Mouse (Mus musculus) embryonic fibroblast, embryonic 13.5 days (primary cell): Measurements from ENCODE around the gene Nenf. TPM values are rescaled to one million over a fixed set of nuclear protein-coding genes. Genes with fewer than 3 reads are reported as not detected.

Source experiments
- H3K27ac ChIP-seq: 2 replicates; pipeline ENCODE4 v1.5.1; 2012; ENCODE audit warnings: low read length, control low read depth, inconsistent platforms; ENCODE audit not compliant: insufficient read depth
- H3K4me1 ChIP-seq: 2 replicates; pipeline ENCODE4 v1.6.1; 2011; ENCODE audit warnings: low read length; ENCODE audit not compliant: control insufficient read depth, insufficient read depth
- H3K4me3 ChIP-seq: 2 replicates; pipeline ENCODE4 v1.5.1; 2011; ENCODE audit warnings: mild to moderate bottlenecking, control low read depth, low read length; ENCODE audit not compliant: insufficient read depth
- CTCF ChIP-seq: IDR thresholded peaks from 2 replicates; pipeline ENCODE4 v1.5.1; 2011; ENCODE audit warnings: mild to moderate bottlenecking, control low read depth, low read length, moderate library complexity, borderline replicate concordance; ENCODE audit not compliant: insufficient read depth
- POLR2A ChIP-seq: IDR thresholded peaks from 2 replicates; pipeline ENCODE4 v1.6.1; 2011; ENCODE audit warnings: low read depth, mild to moderate bottlenecking, control low read depth, low read length, moderate library complexity
- polyA plus RNA-seq: library from polyadenylated mRNA; stranded (reverse); fragments of >200 nt; gene quantifications from 2 replicates; pipeline ENCODE4 v1.2.4, GENCODE M21; 2011; ENCODE audit warnings: low read depth; ENCODE audit not compliant: missing spikeins, insufficient read length

The Nenf gene
- polyA plus RNA-seq, 1 experiment = 67.2 TPM

- Histone ChIP-seq H3K4me3 (no peak overlapping the region), H3K27ac (no peak overlapping the region), H3K4me1 (peaks cover 3% of the 10 kb centered on the region; the same call in 1 of the 2 replicates)
- TF ChIP-seq CTCF = no peak
- TF ChIP-seq POLR2A = no peak
Observed at GRCm38 (mm10) chr1:191348996-191349395, 31.0 kb upstream of the Nenf start.

DNA sequence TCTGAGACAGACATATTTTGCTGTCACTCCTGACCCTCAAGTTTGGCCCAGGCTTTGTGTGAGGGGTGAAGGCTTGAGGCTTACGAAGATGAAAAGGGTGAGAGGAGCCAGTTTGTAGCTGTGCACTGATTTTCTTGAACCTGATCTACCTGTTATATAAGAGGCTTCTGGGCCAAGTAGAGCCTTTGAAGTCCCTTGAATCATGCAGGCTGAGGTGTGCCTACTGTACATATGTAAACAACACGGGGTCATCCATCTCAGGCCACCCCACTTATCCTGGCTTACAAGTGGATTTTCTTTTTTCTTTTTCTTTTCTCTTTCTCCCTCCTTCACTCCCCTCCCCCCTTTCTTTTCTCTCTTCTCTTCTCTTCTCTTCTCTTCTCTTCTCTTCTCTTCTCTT, 30.6 kb upstream of the Nenf start:
- H3K4me3 ChIP-seq = no peak overlapping the region
- no peak overlapping the region for H3K27ac ChIP-seq
- H3K4me1 ChIP-seq = 0 out of 2 replicates have a peak, but pooled peaks cover 3% of the 10 kb centered on the region
- TF ChIP-seq POLR2A = no peak
- no peak for TF ChIP-seq CTCF

- Histone ChIP-seq H3K4me3 (no peak overlapping the region), H3K4me1 (no peaks in the 10 kb centered on the region), H3K27ac (no peak overlapping the region)
- no peak for TF ChIP-seq CTCF
- TF ChIP-seq POLR2A = no peak
Observed at GRCm38 (mm10) chr1:191347602-191348001, 29.6 kb upstream of the Nenf start.

DNA sequence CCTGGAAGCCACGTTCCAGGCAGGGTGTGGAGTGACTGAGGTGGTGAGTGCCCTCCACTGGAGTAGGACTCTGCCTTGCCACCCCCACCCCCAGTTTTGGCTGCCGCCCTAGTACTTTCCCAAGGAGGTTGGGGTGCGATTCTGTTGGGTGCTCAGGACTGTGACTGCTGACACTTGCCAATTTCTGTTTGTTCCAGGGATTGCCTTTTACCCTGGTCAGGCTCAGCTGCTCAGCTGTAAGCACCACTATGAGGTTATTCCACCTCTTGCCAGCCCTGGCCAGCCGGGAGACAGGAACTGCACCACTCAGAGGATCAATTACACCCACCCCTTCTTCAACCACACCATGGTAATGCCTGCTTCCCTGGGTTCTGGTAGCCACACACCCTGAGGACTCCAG, 22.5 kb upstream of the Nenf start:
- Histone ChIP-seq H3K4me3 (no peak overlapping the region), H3K4me1 (no peaks in the 10 kb centered on the region), H3K27ac (no peak overlapping the region)
- TF ChIP-seq POLR2A (no peak), CTCF (no peak)

GRCm38 (mm10) chr1:191339876-191340275, 21.9 kb upstream of the Nenf start:
- no peak for TF ChIP-seq CTCF
- no peak for TF ChIP-seq POLR2A
- Histone ChIP-seq H3K4me3 (no peak overlapping the region), H3K4me1 (no peaks in the 10 kb centered on the region)

GRCm38 (mm10) chr1:191334500-191334899, 16.5 kb upstream of the Nenf start:
- no peak overlapping the region for H3K27ac ChIP-seq
- H3K4me3 ChIP-seq = no peak overlapping the region
- no peaks in the 10 kb centered on the region for H3K4me1 ChIP-seq
- no peak for TF ChIP-seq CTCF
- TF ChIP-seq POLR2A = no peak

More at GRCm38 (mm10) chr1:191339876-191340275, 21.9 kb upstream of the Nenf start:
- H3K27ac ChIP-seq = no peak overlapping the region

GRCm38 (mm10) chr1:191330356-191330755, 12.4 kb upstream of the Nenf start:
- TF ChIP-seq CTCF = no peak
- no peak for TF ChIP-seq POLR2A
- Histone ChIP-seq H3K27ac (no peak overlapping the region), H3K4me3 (no peak overlapping the region), H3K4me1 (no peaks in the 10 kb centered on the region)

- Histone ChIP-seq H3K4me3 (no peak overlapping the region), H3K27ac (no peak overlapping the region), H3K4me1 (no peaks in the 10 kb centered on the region)
- TF ChIP-seq CTCF (no peak), POLR2A (no peak)
Observed at GRCm38 (mm10) chr1:191328019-191328441, 10.0 kb upstream of the Nenf start.

- Histone ChIP-seq H3K27ac (no peak overlapping the region), H3K4me3 (no peak overlapping the region), H3K4me1 (no peaks in the 10 kb centered on the region)
- no peak for TF ChIP-seq CTCF
- no peak for TF ChIP-seq POLR2A
Observed at GRCm38 (mm10) chr1:191327258-191327657, 9.3 kb upstream of the Nenf start.

- TF ChIP-seq CTCF (no peak), POLR2A (no peak)
- Histone ChIP-seq H3K27ac (no peak overlapping the region), H3K4me3 (peak overlapping the region; percentile 57), H3K4me1 (no peaks in the 10 kb centered on the region)
Observed at GRCm38 (mm10) chr1:191326233-191326882, 8.4 kb upstream of the Nenf start.

DNA sequence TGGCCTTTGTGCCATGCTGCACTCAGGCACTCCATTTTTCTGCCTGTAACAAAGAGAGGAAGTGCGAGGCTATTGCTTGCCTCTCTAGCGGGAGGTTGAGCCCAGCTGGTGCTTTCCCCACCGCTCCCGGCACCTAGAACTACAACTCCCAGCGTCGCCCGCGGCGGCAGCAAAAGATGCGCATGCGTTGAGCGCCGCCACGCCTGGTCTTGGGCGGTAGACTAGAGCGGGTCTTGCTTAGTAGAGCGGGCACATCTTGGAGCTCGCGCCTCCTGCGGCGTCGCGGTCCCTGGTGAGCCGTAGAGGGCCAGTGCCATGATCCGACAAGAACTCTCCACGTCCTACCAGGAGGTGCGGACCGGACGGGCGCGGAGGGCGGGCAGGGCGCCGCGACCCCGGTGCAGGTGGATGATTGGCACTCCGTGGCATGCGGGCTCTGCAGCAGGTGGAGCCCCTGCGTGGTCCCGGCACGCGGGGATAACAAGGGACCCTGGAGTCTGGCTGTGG, 7.8 kb upstream of the Nenf start, which contains the start of gene Tmem206:
Gene Tmem206, plus strand, starts transcription at position 187 of the 507 bp plus-strand sequence.
- TF ChIP-seq CTCF (no peak), POLR2A (peak; percentile 94)
- Histone ChIP-seq H3K4me3 (peak within 1 kb of the TSS; percentile 57), H3K27ac (no peak within 1 kb of the TSS), H3K4me1 (no peaks in the 10 kb centered on the region)
